Comparison of ENCODE assay signal across 13 mouse cellular contexts in the genomic region with DNA sequence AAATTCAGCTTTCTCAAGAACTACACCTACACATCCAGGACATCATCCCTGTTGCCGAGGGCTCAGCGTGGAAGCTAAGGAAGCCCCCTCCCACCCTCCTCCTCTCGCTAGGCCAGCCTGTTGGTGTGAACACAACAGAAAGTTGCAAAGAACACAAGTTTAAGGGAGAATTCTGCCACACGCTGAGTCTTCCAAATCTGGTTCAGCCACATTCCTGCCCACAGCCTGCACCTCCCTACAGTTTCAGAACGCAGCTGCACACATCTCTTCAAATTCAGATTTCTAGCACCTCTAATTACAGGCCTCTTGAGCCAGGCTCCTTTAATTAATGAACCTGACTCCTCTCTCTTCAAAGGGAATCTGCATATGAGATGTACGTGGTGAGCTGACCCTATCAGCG. TPM values are rescaled to one million over a fixed set of nuclear protein-coding genes. Genes with fewer than 3 reads are reported as not detected.
DNase-seq lines count a peak whose midpoint lies in the region; ATAC-seq and TF ChIP-seq lines count a peak whose summit lies in the region.
"Had no signal": no experiment of that assay in that cellular context is flagged by ENCODE, and none has a peak within 500 bp of the region (broad histone marks: within the 10 kb centered on the region; RNA-seq: fewer than 3 reads in every experiment).

No protein-coding gene starts in this region.

- peaks cover 49% of the 10 kb centered on the region for H3K4me1 ChIP-seq in heart, embryonic 15.5 days (replicated peaks)
- H3K4me1 ChIP-seq in lung, embryonic 16.5 days (replicated peaks; ENCODE audit: control insufficient read depth, insufficient read depth, low read length) = peaks cover 35% of the 10 kb centered on the region
- peaks cover 4% of the 10 kb centered on the region; the same call in 1 of the 2 replicates for H3K4me1 ChIP-seq in lung, adult 2 months (ENCODE audit: control insufficient read depth, insufficient read depth, low read length)
- peaks cover 33% of the 10 kb centered on the region for H3K4me1 ChIP-seq in embryonic facial prominence, embryonic 14.5 days (ENCODE audit: control insufficient read depth, insufficient read depth, low read length)
- H3K4me1 ChIP-seq in stomach, embryonic 15.5 days = peaks cover 19% of the 10 kb centered on the region

- no peak for TF ChIP-seq POLR2A in lung, adult 2 months (IDR thresholded peaks at IDR 0.05; ENCODE audit: borderline replicate concordance, extremely low read depth, low read depth, low read length)

- H3K9ac ChIP-seq in heart, embryonic 15.5 days = 0 out of 2 replicates have a peak overlapping the region, but pooled peaks have one; percentile 3
- H3K9ac ChIP-seq in lung, embryonic 16.5 days (ENCODE audit: low read length) = 0 out of 2 replicates have a peak overlapping the region, but pooled peaks have one; percentile 10
- H3K9ac ChIP-seq in embryonic facial prominence, embryonic 14.5 days (ENCODE audit: low read depth, low read length) = no peak overlapping the region; the same call in 1 of the 2 replicates
- no peak overlapping the region for H3K9ac ChIP-seq in stomach, embryonic 15.5 days

- H3K4me2 ChIP-seq in heart, embryonic 15.5 days = no peak overlapping the region
- peak overlapping the region; percentile 29 for H3K4me2 ChIP-seq in lung, embryonic 16.5 days (ENCODE audit: low read depth, low read length)
- H3K4me2 ChIP-seq in embryonic facial prominence, embryonic 14.5 days (ENCODE audit: low read depth, low read length) = no peak overlapping the region; the same call in 1 of the 2 replicates
- H3K4me2 ChIP-seq in stomach, embryonic 15.5 days = no peak overlapping the region

- H3K27ac ChIP-seq in heart, embryonic 15.5 days = peak overlapping the region; percentile 54
- H3K27ac ChIP-seq in lung, embryonic 16.5 days (ENCODE audit: low read length) = peak overlapping the region; percentile 54
- H3K27ac ChIP-seq in embryonic facial prominence, embryonic 14.5 days (replicated peaks; ENCODE audit: low read depth, low read length) = peak overlapping the region; percentile 58; the same call in 1 of the 2 replicates
- peak overlapping the region; percentile 52; the same call in 1 of the 2 replicates for H3K27ac ChIP-seq in stomach, embryonic 15.5 days
- H3K27ac ChIP-seq: macrophage had no signal

- H3K27me3 ChIP-seq in heart, embryonic 15.5 days = no peaks in the 10 kb centered on the region
- no peaks in the 10 kb centered on the region for H3K27me3 ChIP-seq in lung, embryonic 16.5 days (ENCODE audit: control insufficient read depth, insufficient read depth, low read depth, low read length)
- H3K27me3 ChIP-seq in embryonic facial prominence, embryonic 14.5 days (replicated peaks; ENCODE audit: control insufficient read depth, insufficient read depth, low read length) = no peaks in the 10 kb centered on the region
- no peaks in the 10 kb centered on the region for H3K27me3 ChIP-seq in stomach, embryonic 15.5 days (replicated peaks)
- H3K27me3 ChIP-seq: CH12.LX had no signal

- WGBS in heart, embryonic 15.5 days = 68% methylated on average over 7 of the region's 7 CpGs
- WGBS in lung, embryonic 16.5 days = 63% methylated on average over 7 of the region's 7 CpGs
- WGBS in lung, adult 2 months = 75% methylated on average over 7 of the region's 7 CpGs
- WGBS in embryonic facial prominence, embryonic 14.5 days = 59% methylated on average over 7 of the region's 7 CpGs
- WGBS in stomach, embryonic 15.5 days = 64% methylated on average over 7 of the region's 7 CpGs

- H3K4me3 ChIP-seq in heart, embryonic 15.5 days = no peak overlapping the region
- no peak overlapping the region for H3K4me3 ChIP-seq in lung, embryonic 16.5 days (ENCODE audit: low read length)
- H3K4me3 ChIP-seq in lung, adult 2 months (replicated peaks; ENCODE audit: extremely low read depth, low read depth, low read length) = no peak overlapping the region
- H3K4me3 ChIP-seq in embryonic facial prominence, embryonic 14.5 days (ENCODE audit: low read depth, low read length) = no peak overlapping the region
- H3K4me3 ChIP-seq in stomach, embryonic 15.5 days (replicated peaks) = no peak overlapping the region

- DNase-seq in heart, adult 9 months (ENCODE audit: low spot score in 2 of 2) = no peak
- no peak for DNase-seq in lung, adult 2 months
- peak; percentile 75 for DNase-seq in embryonic facial prominence, embryonic 14.5 days (ENCODE audit: low spot score)
- no peak for DNase-seq in thymus, postnatal 10 days (ENCODE audit: low spot score in 2 of 2)
- DNase-seq: cerebellum, adult 18-20 months; layer of hippocampus, postnatal 36 days; liver had no signal

- H3K36me3 ChIP-seq in heart, embryonic 15.5 days = no peaks in the 10 kb centered on the region
- no peaks in the 10 kb centered on the region for H3K36me3 ChIP-seq in lung, embryonic 16.5 days (ENCODE audit: control insufficient read depth, insufficient read depth, low read length)
- no peaks in the 10 kb centered on the region for H3K36me3 ChIP-seq in embryonic facial prominence, embryonic 14.5 days (ENCODE audit: control insufficient read depth, insufficient read depth, low read length)
- H3K36me3 ChIP-seq in stomach, embryonic 15.5 days = no peaks in the 10 kb centered on the region

- no peaks in the 10 kb centered on the region for H3K9me3 ChIP-seq in heart, embryonic 15.5 days (replicated peaks)
- H3K9me3 ChIP-seq in lung, embryonic 16.5 days (ENCODE audit: control insufficient read depth, low read length) = no peaks in the 10 kb centered on the region
- H3K9me3 ChIP-seq in embryonic facial prominence, embryonic 14.5 days (ENCODE audit: control insufficient read depth, low read length) = no peaks in the 10 kb centered on the region
- H3K9me3 ChIP-seq in stomach, embryonic 15.5 days = no peaks in the 10 kb centered on the region

- no peak for ATAC-seq in heart, embryonic 15.5 days (replicated peaks; ENCODE audit: insufficient number of reproducible peaks, insufficient read depth, low FRiP score, low read depth)
- peak; percentile 51; the same call in 1 of the 2 replicates for ATAC-seq in lung, embryonic 16.5 days (ENCODE audit: low read depth)
- ATAC-seq in embryonic facial prominence, embryonic 14.5 days (ENCODE audit: low read depth) = peak; percentile 53
- no peak for ATAC-seq in stomach, embryonic 15.5 days (ENCODE audit: insufficient read depth, low FRiP score, low read depth)
- ATAC-seq: midbrain, embryonic 16.5 days had no signal

- TF ChIP-seq CTCF in lung, adult 2 months (IDR thresholded peaks at IDR 0.05; ENCODE audit: insufficient read depth, low read length) = no peak

RNA-seq across cellular contexts. Expression of gene Pex14, which starts 41.4 kb away (rescaled TPM):
- polyA plus RNA-seq in heart, embryonic 15.5 days (2015; fragmentation: Nextera tagmentation; extraction: Ambion mirVana) = 36.0 and 41.4 TPM in 2 replicates
- polyA plus RNA-seq in lung, embryonic 16.5 days (2015; fragmentation: Nextera tagmentation; extraction: Ambion mirVana) = 47.5 and 48.8 TPM in 2 replicates
- 36.3 and 39.2 TPM in 2 replicates for polyA plus RNA-seq in lung, adult 2 months (2012; rRNA removed)
- 38.1 and 41.4 TPM in 2 replicates for polyA plus RNA-seq in embryonic facial prominence, embryonic 14.5 days (2014; fragmentation: Nextera tagmentation; extraction: Ambion mirVana)
- 47.2 and 50.3 TPM in 2 replicates for polyA plus RNA-seq in stomach, embryonic 15.5 days (2015; fragmentation: Nextera tagmentation; extraction: Ambion mirVana)

RNA-seq across cellular contexts. Expression of gene Dffa, which starts 45.6 kb away (rescaled TPM):
- 27.6 TPM in 2 replicates for polyA plus RNA-seq in heart, embryonic 15.5 days (2015; fragmentation: Nextera tagmentation; extraction: Ambion mirVana)
- 33.2 and 33.9 TPM in 2 replicates for polyA plus RNA-seq in lung, embryonic 16.5 days (2015; fragmentation: Nextera tagmentation; extraction: Ambion mirVana)
- polyA plus RNA-seq in lung, adult 2 months (2012; rRNA removed) = 15.2 and 19.4 TPM in 2 replicates
- 22.9 and 24.3 TPM in 2 replicates for polyA plus RNA-seq in embryonic facial prominence, embryonic 14.5 days (2014; fragmentation: Nextera tagmentation; extraction: Ambion mirVana)
- polyA plus RNA-seq in stomach, embryonic 15.5 days (2015; fragmentation: Nextera tagmentation; extraction: Ambion mirVana) = 33.0 and 35.7 TPM in 2 replicates

Comparison
In these comparisons a context has a peak if more than half of its experiments do, and no peak if none do; other contexts are left out.
1. ATAC-seq: peak in lung, embryonic 16.5 days (single experiment) and embryonic facial prominence, embryonic 14.5 days (single experiment); none in heart, embryonic 15.5 days (single experiment) and stomach, embryonic 15.5 days (single experiment).
2. H3K9ac ChIP-seq: peak in heart, embryonic 15.5 days (single experiment) and lung, embryonic 16.5 days (single experiment); none in embryonic facial prominence, embryonic 14.5 days (single experiment) and stomach, embryonic 15.5 days (single experiment).
3. Peak in every context shown above with its lines, with median percentiles within 50 percentile points of each other: H3K27ac ChIP-seq.